Mouse (Mus musculus): Measurements from ENCODE around the gene Stard3. TPM values are rescaled to one million over a fixed set of nuclear protein-coding genes. Genes with fewer than 3 reads are reported as not detected.

Gene Stard3
- polyA plus RNA-seq, 1 experiment = 271 TPM

DNA sequence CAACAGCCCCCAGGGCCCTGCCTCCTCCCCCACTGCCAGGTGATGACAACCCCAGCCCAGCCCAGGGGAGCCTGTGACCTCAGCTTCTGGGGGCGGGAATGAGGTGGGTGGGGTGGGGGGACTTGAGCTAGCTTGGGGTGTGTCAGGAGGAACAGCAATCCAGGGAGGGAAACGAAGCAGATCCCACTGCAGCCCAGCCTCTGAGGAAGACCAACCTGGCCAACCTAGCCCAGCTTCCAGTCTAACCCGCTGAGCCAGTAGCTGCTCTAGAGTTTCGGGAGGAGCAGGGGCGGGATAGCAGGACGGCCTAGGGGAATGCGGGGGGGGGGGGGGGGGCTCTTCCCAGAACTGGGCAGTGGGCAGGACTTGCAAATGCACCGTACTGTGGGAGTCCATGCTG, 33.9 kb downstream of the Stard3 start:
- H3K4me1 ChIP-seq (replicated peaks; ENCODE audit: control insufficient read depth, insufficient read depth, low read length) = peaks cover 41% of the 10 kb centered on the region
- H3K4me3 ChIP-seq (ENCODE audit: control insufficient read depth, insufficient read depth, low read length) = no peak overlapping the region
- no peak overlapping the region for H3K27ac ChIP-seq (ENCODE audit: control insufficient read depth, insufficient read depth, low read length)
- no peaks in the 10 kb centered on the region for H3K27me3 ChIP-seq (ENCODE audit: control insufficient read depth, insufficient read depth, low read length)
- no peaks in the 10 kb centered on the region for H3K36me3 ChIP-seq (ENCODE audit: control insufficient read depth, insufficient read depth, low read length)
- TF ChIP-seq CTCF (IDR thresholded peaks at IDR 0.05; ENCODE audit: borderline replicate concordance, control insufficient read depth, extremely low read depth, insufficient read depth, low read length, poor library complexity) = no peak
- TF ChIP-seq POLR2A (IDR thresholded peaks at IDR 0.05; ENCODE audit: control insufficient read depth, extremely low read depth, insufficient read depth, low read length, poor library complexity) = no peak
- no peak for DNase-seq
- WGBS = 65% methylated on average over 7 of the region's 8 CpGs

GRCm38 (mm10) chr11:98392645-98393044, 34.5 kb downstream of the Stard3 start:
- Histone ChIP-seq H3K4me1 (replicated peaks; ENCODE audit: control insufficient read depth, insufficient read depth, low read length) (peaks cover 41% of the 10 kb centered on the region), H3K27ac (ENCODE audit: control insufficient read depth, insufficient read depth, low read length) (peak overlapping the region; percentile 97), H3K4me3 (ENCODE audit: control insufficient read depth, insufficient read depth, low read length) (no peak overlapping the region), H3K36me3 (ENCODE audit: control insufficient read depth, insufficient read depth, low read length) (no peaks in the 10 kb centered on the region), H3K27me3 (ENCODE audit: control insufficient read depth, insufficient read depth, low read length) (no peaks in the 10 kb centered on the region)
- TF ChIP-seq CTCF (IDR thresholded peaks at IDR 0.05; ENCODE audit: borderline replicate concordance, control insufficient read depth, extremely low read depth, insufficient read depth, low read length, poor library complexity) (no peak), POLR2A (IDR thresholded peaks at IDR 0.05; ENCODE audit: control insufficient read depth, extremely low read depth, insufficient read depth, low read length, poor library complexity) (no peak)
- peak; percentile 19 for DNase-seq
- 29% methylated on average over 4 of the region's 4 CpGs for WGBS

DNA sequence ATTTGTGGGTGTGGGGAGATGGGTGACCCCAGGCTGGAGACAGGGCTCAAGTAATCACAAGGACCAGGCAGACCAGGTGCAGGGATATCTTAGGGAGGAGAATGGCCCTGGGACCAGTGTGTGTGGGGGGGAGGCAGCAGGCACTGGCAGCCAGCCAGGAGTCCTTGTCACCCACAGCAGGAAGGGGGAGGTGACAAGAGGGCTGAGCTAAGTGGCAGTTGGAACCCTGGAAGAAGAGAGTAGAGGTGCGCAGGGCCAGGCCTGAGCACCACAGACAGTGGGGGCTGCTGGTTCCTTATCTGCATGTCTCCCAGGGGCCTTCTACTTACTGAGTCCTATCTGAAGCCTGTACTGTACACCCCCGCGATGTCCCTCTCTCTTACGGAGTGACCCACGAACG, 35.1 kb downstream of the Stard3 start:
- H3K27ac ChIP-seq (ENCODE audit: control insufficient read depth, insufficient read depth, low read length) = peak overlapping the region; percentile 97
- H3K4me1 ChIP-seq (replicated peaks; ENCODE audit: control insufficient read depth, insufficient read depth, low read length) = peaks cover 41% of the 10 kb centered on the region
- no peaks in the 10 kb centered on the region for H3K36me3 ChIP-seq (ENCODE audit: control insufficient read depth, insufficient read depth, low read length)
- H3K27me3 ChIP-seq (ENCODE audit: control insufficient read depth, insufficient read depth, low read length) = no peaks in the 10 kb centered on the region
- WGBS = 7% methylated on average over 6 of the region's 6 CpGs
- H3K4me3 ChIP-seq (ENCODE audit: control insufficient read depth, insufficient read depth, low read length) = no peak overlapping the region
- TF ChIP-seq CTCF (IDR thresholded peaks at IDR 0.05; ENCODE audit: borderline replicate concordance, control insufficient read depth, extremely low read depth, insufficient read depth, low read length, poor library complexity) = peak; percentile 37; the same call in 1 of the 2 replicates
- peak; percentile 86 for TF ChIP-seq POLR2A (IDR thresholded peaks at IDR 0.05; ENCODE audit: control insufficient read depth, extremely low read depth, insufficient read depth, low read length, poor library complexity)
- peak; percentile 82 for DNase-seq

DNA sequence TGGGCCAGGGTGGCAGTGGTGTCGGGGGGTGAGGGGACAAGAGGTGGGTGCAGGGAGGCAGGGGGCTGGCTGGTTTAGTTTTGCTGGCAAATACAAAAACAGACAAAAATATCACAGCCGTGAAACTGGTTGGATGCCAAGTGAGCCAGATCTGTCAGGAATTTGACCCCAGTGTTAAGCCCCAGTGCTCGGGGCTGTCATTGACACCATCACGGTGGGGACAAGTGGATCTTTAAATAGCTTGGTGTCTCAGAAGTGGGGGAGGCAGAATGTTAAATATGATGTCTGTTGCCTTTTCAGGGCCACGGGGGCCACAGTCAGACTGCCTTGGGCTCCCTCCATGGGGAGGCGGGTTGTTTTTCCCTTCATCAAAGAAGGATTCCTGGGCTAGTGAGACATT, 36.1 kb downstream of the Stard3 start:
- no peaks in the 10 kb centered on the region for H3K27me3 ChIP-seq (ENCODE audit: control insufficient read depth, insufficient read depth, low read length)
- TF ChIP-seq POLR2A (IDR thresholded peaks at IDR 0.05; ENCODE audit: control insufficient read depth, extremely low read depth, insufficient read depth, low read length, poor library complexity) (no peak), CTCF (IDR thresholded peaks at IDR 0.05; ENCODE audit: borderline replicate concordance, control insufficient read depth, extremely low read depth, insufficient read depth, low read length, poor library complexity) (no peak)
- peaks cover 36% of the 10 kb centered on the region for H3K4me1 ChIP-seq (replicated peaks; ENCODE audit: control insufficient read depth, insufficient read depth, low read length)
- peak overlapping the region; percentile 97 for H3K27ac ChIP-seq (ENCODE audit: control insufficient read depth, insufficient read depth, low read length)
- H3K4me3 ChIP-seq (ENCODE audit: control insufficient read depth, insufficient read depth, low read length) = no peak overlapping the region
- no peaks in the 10 kb centered on the region for H3K36me3 ChIP-seq (ENCODE audit: control insufficient read depth, insufficient read depth, low read length)
- DNase-seq = no peak
- 83% methylated on average over 6 of the region's 6 CpGs for WGBS

DNA sequence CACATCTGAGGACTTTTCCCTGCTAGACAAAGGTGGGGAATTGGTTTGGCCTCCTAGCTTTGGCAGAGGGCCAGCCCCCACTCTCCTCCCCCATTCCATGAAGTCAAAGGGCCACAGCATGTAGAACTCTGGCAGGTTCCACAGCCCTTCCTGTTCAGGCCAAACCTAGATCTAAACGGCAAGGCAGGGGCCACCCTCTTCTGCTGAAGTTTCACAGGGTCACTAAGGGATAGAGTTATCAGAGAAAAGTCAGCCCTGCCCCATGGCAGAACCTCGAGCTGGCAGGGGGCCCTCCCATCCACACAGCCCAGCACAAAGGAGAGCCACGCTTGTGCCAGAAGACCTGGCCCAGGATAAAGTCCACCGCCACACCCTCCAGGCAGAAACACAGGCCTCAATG, 36.9 kb downstream of the Stard3 start:
- TF ChIP-seq CTCF (IDR thresholded peaks at IDR 0.05; ENCODE audit: borderline replicate concordance, control insufficient read depth, extremely low read depth, insufficient read depth, low read length, poor library complexity) (no peak), POLR2A (IDR thresholded peaks at IDR 0.05; ENCODE audit: control insufficient read depth, extremely low read depth, insufficient read depth, low read length, poor library complexity) (no peak)
- WGBS = 65% methylated on average over 4 of the region's 4 CpGs
- no peak overlapping the region for H3K4me3 ChIP-seq (ENCODE audit: control insufficient read depth, insufficient read depth, low read length)
- no peaks in the 10 kb centered on the region for H3K36me3 ChIP-seq (ENCODE audit: control insufficient read depth, insufficient read depth, low read length)
- H3K4me1 ChIP-seq (replicated peaks; ENCODE audit: control insufficient read depth, insufficient read depth, low read length) = peaks cover 36% of the 10 kb centered on the region
- no peak for DNase-seq
- no peaks in the 10 kb centered on the region for H3K27me3 ChIP-seq (ENCODE audit: control insufficient read depth, insufficient read depth, low read length)
- no peak overlapping the region for H3K27ac ChIP-seq (ENCODE audit: control insufficient read depth, insufficient read depth, low read length)

DNA sequence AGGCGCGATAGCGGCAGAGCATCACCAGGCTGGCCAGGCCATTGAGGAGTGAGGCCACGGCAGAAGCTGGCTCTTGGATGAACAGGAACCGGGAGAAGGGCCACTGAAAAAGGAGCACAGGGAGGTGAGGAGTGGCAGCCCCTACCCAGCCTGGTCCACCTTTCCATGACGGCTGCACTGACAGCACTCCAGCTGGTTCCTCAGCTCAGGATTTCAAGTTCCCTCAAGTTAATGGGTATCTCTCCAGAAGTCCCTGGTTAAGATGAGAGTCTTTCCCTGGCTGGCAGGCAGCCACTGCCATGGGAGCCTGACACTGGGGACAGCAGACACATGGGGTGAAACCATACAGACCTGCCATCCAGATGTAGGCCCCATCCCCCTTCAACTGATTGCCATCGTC, 39.8 kb downstream of the Stard3 start:
- no peak overlapping the region for H3K27ac ChIP-seq (ENCODE audit: control insufficient read depth, insufficient read depth, low read length)
- TF ChIP-seq CTCF (IDR thresholded peaks at IDR 0.05; ENCODE audit: borderline replicate concordance, control insufficient read depth, extremely low read depth, insufficient read depth, low read length, poor library complexity) = no peak
- TF ChIP-seq POLR2A (IDR thresholded peaks at IDR 0.05; ENCODE audit: control insufficient read depth, extremely low read depth, insufficient read depth, low read length, poor library complexity) = no peak
- no peak overlapping the region for H3K4me3 ChIP-seq (ENCODE audit: control insufficient read depth, insufficient read depth, low read length)
- no peaks in the 10 kb centered on the region for H3K27me3 ChIP-seq (ENCODE audit: control insufficient read depth, insufficient read depth, low read length)
- H3K36me3 ChIP-seq (ENCODE audit: control insufficient read depth, insufficient read depth, low read length) = no peaks in the 10 kb centered on the region
- WGBS = 98% methylated on average over 7 of the region's 7 CpGs
- H3K4me1 ChIP-seq (replicated peaks; ENCODE audit: control insufficient read depth, insufficient read depth, low read length) = peaks cover 24% of the 10 kb centered on the region
- no peak for DNase-seq

GRCm38 (mm10) chr11:98400161-98400726, 42.1 kb downstream of the Stard3 start, which contains the start of gene Pgap3:
Gene Pgap3 (minus strand): TSS chr11:98400490.
- Histone ChIP-seq H3K4me3 (ENCODE audit: control insufficient read depth, insufficient read depth, low read length) (peak within 1 kb of the TSS; percentile 73), H3K27ac (ENCODE audit: control insufficient read depth, insufficient read depth, low read length) (peak within 1 kb of the TSS; percentile 56), H3K27me3 (ENCODE audit: control insufficient read depth, insufficient read depth, low read length) (no peaks in the 10 kb centered on the region; the same call in 1 of the 2 replicates), H3K4me1 (replicated peaks; ENCODE audit: control insufficient read depth, insufficient read depth, low read length) (peaks cover 3% of the 10 kb centered on the region), H3K36me3 (ENCODE audit: control insufficient read depth, insufficient read depth, low read length) (no peaks in the 10 kb centered on the region)
- DNase-seq = peak; percentile 80
- TF ChIP-seq POLR2A (IDR thresholded peaks at IDR 0.05; ENCODE audit: control insufficient read depth, extremely low read depth, insufficient read depth, low read length, poor library complexity) (peak; percentile 56; the same call in 1 of the 2 replicates), CTCF (IDR thresholded peaks at IDR 0.05; ENCODE audit: borderline replicate concordance, control insufficient read depth, extremely low read depth, insufficient read depth, low read length, poor library complexity) (peak; percentile 43; the same call in 1 of the 2 replicates)
- WGBS = 1% methylated on average over 40 of the region's 40 CpGs

Data from thymus, adult 2 months (tissue).